Mouse (Mus musculus): Measurements from ENCODE around the gene Tgfb1i1. TPM values are rescaled to one million over a fixed set of nuclear protein-coding genes. Genes with fewer than 3 reads are reported as not detected.

The Tgfb1i1 gene
- polyA plus RNA-seq, 1 experiment from 2014 or later = 10.9 TPM

Small RNAs within 50 kb of the gene (microRNA-seq; reads per million reads assigned to microRNA genes)
- gene Mir3103 = 0.76 reads per million

Other genes with a start within 250 kb of the Tgfb1i1 start
- 0.25 and 0.38 TPM in 2 replicates for gene Trim72, start 242.9 kb upstream of the Tgfb1i1 start, polyA plus RNA-seq (2015; fragmentation: Nextera tagmentation; extraction: Ambion mirVana)
- gene Itgam, start 184.2 kb upstream of the Tgfb1i1 start, polyA plus RNA-seq (2015; fragmentation: Nextera tagmentation; extraction: Ambion mirVana) = 6.0 TPM in 2 replicates
- gene Gm49368, start 184.1 kb upstream of the Tgfb1i1 start, polyA plus RNA-seq (2015; fragmentation: Nextera tagmentation; extraction: Ambion mirVana) = 0.20 TPM in 1 of 2 replicates, not detected in the other
- 0.13 and 0.21 TPM in 2 replicates for gene Itgax, start 117.3 kb upstream of the Tgfb1i1 start, polyA plus RNA-seq (2015; fragmentation: Nextera tagmentation; extraction: Ambion mirVana)
- gene Itgad, start 92.4 kb upstream of the Tgfb1i1 start, polyA plus RNA-seq (2015; fragmentation: Nextera tagmentation; extraction: Ambion mirVana) = 0.02 and 0.10 TPM in 2 replicates
- gene Cox6a2, start 40.4 kb upstream of the Tgfb1i1 start, polyA plus RNA-seq (2015; fragmentation: Nextera tagmentation; extraction: Ambion mirVana) = 3.9 and 6.8 TPM in 2 replicates
- gene Armc5, start 9.5 kb upstream of the Tgfb1i1 start, polyA plus RNA-seq (2015; fragmentation: Nextera tagmentation; extraction: Ambion mirVana) = 6.9 and 9.0 TPM in 2 replicates
- 1.9 and 2.4 TPM in 2 replicates for gene 9130023H24Rik, start 8.8 kb upstream of the Tgfb1i1 start, polyA plus RNA-seq (2015; fragmentation: Nextera tagmentation; extraction: Ambion mirVana)
- gene Slc5a2, start 18.8 kb downstream of the Tgfb1i1 start, polyA plus RNA-seq (2015; fragmentation: Nextera tagmentation; extraction: Ambion mirVana) = 1.4 and 2.1 TPM in 2 replicates
- 20.3 and 22.0 TPM in 2 replicates for gene BC017158, start 51.4 kb downstream of the Tgfb1i1 start, polyA plus RNA-seq (2015; fragmentation: Nextera tagmentation; extraction: Ambion mirVana)
- gene Rgs10, start 171.9 kb downstream of the Tgfb1i1 start, polyA plus RNA-seq (2015; fragmentation: Nextera tagmentation; extraction: Ambion mirVana) = 29.0 and 34.5 TPM in 2 replicates
- gene Tial1, start 214.9 kb downstream of the Tgfb1i1 start, polyA plus RNA-seq (2015; fragmentation: Nextera tagmentation; extraction: Ambion mirVana) = 9.3 and 10.2 TPM in 2 replicates

Data from liver, embryonic 15.5 days (tissue).